Mouse (Mus musculus): Measurements from ENCODE around the gene Nkain4.

DNA sequence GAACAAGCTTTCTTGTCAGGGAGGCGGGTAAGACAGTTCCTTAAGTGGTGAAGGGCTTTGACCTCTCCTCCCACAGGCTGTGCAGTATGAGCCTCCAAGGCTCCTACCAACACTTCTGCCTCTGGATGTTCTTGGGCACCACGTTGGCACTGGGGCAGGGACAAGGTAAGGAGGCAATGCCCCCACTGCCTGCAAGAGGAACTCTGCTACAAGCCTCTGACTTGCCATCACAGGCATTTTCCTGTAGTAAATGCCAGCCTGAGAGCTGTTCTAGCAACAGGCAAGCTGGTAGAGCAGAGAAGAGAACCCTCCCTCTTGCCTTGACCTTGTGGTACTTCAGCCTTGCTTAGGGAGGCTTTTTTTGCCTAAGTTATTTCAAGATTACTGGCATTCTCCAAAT, 31.9 kb upstream of the Nkain4 start, which contains the start of gene Col20a1:
- TF ChIP-seq EP300 (IDR thresholded peaks at IDR 0.05; ENCODE audit: low read depth), result no peak
- no peak for TF ChIP-seq CTCF (IDR thresholded peaks at IDR 0.05; ENCODE audit: low read depth)
